Mouse (Mus musculus) T-helper 17 cell (primary cell): ENCODE data around the gene Fastk.

Experiments used
- in situ Hi-C, 2 experiments: fragments of 300-600 bp; cut with MboI, MseI; formaldehyde crosslinking; loops; 1 replicate in 1 of 2; 2 replicates in 1 of 2; pipeline ENCODE4 v1.15.1; 2025; ENCODE audit warnings: high pct_unique_total_duplicates in 2 of 2

The Fastk gene

DNA sequence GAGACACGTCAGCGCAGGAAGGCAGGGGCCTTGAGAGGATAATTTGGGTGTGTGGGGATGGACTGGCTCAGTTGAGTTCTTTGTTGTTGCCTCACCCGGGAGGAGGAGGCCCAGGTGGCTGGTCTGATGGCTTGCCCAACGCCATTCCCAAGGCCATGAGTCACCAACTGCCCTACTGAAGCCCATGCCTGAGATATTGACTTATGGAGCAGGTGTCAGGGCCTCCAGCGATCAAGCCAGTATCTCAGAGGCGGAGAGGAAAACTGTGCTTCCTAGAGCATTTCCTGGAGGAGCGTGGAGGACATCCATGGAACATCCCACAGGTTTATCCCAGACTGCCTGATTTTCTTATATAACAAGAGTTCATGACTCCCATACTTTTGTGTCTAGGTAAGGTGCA is 52.4 kb downstream of the Fastk start:
- in situ Hi-C loops: no loop called here

DNA sequence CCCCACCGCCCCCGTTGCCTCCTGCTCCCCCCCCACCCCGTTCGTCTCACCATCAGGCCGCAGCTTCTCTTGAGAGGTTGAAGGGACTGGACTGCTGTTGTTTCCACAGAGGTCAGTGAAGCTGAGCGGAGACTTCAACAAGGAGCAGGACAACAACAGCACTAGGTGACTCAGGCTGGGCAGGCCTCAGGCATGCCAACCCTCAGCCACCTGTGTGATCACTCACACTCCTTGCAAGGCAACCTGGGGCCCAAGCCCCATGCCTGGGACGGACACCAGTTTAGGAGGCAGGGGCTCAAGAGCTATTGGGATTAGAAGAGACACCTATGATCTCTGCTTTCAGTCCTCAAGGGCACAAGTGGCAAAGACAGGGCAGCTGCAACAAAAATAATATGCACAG is 53.2 kb downstream of the Fastk start, which contains the start of gene Atg9b:
Atg9b (minus strand) TSS at position 280 of the 400 bp plus-strand sequence.
- in situ Hi-C loops: no loop called here

DNA sequence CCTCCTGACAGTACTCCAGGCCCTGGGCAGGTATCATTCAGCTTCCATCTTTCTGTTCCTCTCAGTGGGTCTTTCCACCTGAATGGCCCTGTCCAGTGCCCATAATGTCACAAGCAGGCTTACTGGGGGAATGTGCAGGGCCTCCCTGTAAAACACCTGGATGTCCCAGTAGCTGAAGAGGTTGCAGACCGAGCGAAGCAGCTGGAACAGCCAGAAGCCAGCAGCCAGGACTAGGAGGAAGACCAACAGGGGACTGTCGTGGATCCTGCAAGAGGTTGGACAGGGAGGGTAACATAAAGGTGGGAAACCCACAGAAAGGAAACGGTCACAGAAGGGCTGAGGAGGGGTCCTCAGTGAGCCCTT is 55.4 kb downstream of the Fastk start:
- in situ Hi-C loops: loop anchor here in 1 of 2 experiments (5.0 kb wide), 1 partner anchor 33 kb away; the partner anchor contains the start of genes Cdk5 and Slc4a2

DNA sequence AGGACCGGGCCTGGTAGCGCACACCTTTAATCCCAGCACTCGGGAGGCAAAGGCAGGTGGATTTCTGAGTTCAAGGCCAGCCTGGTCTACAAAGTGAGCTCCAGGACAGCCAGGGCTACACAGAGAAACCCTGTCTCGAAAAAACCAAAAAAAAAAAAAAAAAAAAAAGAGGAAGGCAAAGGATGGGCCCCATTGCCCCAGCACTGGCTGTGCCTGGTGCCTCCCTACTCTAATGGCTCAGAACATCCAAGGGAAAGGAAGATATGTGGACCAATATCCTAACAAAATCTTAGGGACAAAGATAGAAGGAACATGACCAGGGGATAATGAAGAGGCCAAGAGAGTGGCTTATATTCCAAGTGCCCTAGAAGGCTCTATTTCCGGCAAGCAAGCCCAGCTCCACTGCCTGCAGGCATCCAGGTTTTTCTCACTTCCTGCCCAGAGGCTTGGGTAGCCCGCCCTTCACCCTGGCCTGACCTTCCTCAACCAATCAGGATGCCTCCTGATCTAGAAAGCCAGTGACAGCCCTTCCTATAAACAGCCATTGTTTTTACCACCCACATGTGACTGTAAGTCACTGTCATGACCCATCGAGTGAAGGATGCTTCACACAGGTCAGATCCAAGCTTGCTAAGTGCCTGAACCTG is 56.0 kb downstream of the Fastk start:
- in situ Hi-C loops: loop anchor here in 1 of 2 experiments (5.0 kb wide), 1 partner anchor 33 kb away; the partner anchor contains the start of genes Cdk5 and Slc4a2
